13 mouse cellular contexts compared by ENCODE assay signal in the genomic region with DNA sequence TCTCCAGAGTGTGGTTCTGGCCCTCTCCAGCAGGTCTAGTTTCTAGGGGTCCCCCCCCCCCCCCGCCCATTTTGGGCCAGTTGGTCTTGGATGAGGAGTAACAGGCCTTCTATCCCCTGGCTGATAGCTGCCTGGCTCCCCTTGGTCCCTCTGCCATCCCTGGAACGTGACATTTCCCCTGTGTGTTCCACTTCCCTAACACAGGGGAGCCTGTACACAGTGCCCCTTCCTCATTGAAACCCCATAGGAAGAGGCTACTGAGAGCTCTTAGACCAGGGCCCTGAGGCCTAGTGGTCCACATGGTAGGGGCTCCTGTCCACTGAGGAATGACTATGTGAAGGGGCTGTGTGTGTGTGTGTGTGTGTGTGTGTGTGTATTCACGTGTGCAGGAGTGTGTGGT. TPM values are rescaled to one million over a fixed set of nuclear protein-coding genes. Genes with fewer than 3 reads are reported as not detected.
A peak's percentile ranks its signal among the peaks of the same experiment; 100 is the strongest.
DNase-seq lines count a peak whose midpoint lies in the region; ATAC-seq and TF ChIP-seq lines count a peak whose summit lies in the region.
"Had no signal": no experiment of that assay in that cellular context is flagged by ENCODE, and none has a peak within 500 bp of the region (broad histone marks: within the 10 kb centered on the region; RNA-seq: fewer than 3 reads in every experiment).

No protein-coding gene starts in this region.

- no peaks in the 10 kb centered on the region for H3K36me3 ChIP-seq in heart, embryonic 10.5 days
- H3K36me3 ChIP-seq in liver, embryonic 12.5 days: no peaks in the 10 kb centered on the region
- H3K36me3 ChIP-seq: neural tube, embryonic 13.5 days had no signal

- peak overlapping the region; percentile 92 for H3K27ac ChIP-seq in heart, embryonic 10.5 days
- peak overlapping the region; percentile 100 for H3K27ac ChIP-seq in layer of hippocampus, adult 2 months
- peak overlapping the region; percentile 98 for H3K27ac ChIP-seq in bone marrow macrophage, adult 2 months (ENCODE audit: insufficient read depth, low read depth, low read length)
- peak overlapping the region; percentile 99 for H3K27ac ChIP-seq in liver, embryonic 12.5 days

- H3K9ac ChIP-seq in liver, embryonic 12.5 days: no peak overlapping the region
- H3K9ac ChIP-seq: neural tube, embryonic 13.5 days had no signal

- 0 out of 2 replicates have a peak overlapping the region, but pooled peaks have one; percentile 60 for H3K4me2 ChIP-seq in liver, embryonic 12.5 days
- H3K4me2 ChIP-seq: neural tube, embryonic 13.5 days had no signal

- no peaks in the 10 kb centered on the region for H3K9me3 ChIP-seq in heart, embryonic 10.5 days
- H3K9me3 ChIP-seq in liver, embryonic 12.5 days (replicated peaks): no peaks in the 10 kb centered on the region
- H3K9me3 ChIP-seq: megakaryocyte, embryonic 14.5 days; neural tube, embryonic 13.5 days had no signal

- no peak for TF ChIP-seq CTCF in layer of hippocampus, adult 2 months (conservative IDR thresholded peaks at IDR 0.05)
- TF ChIP-seq CTCF in bone marrow macrophage, adult 2 months (IDR thresholded peaks at IDR 0.05; ENCODE audit: low read depth, low read length): no peak

- no peak for ATAC-seq in liver, embryonic 12.5 days

- no peaks in the 10 kb centered on the region for H3K27me3 ChIP-seq in heart, embryonic 10.5 days (ENCODE audit: insufficient read depth, poor library complexity, severe bottlenecking)
- H3K27me3 ChIP-seq in liver, embryonic 12.5 days (replicated peaks): no peaks in the 10 kb centered on the region
- H3K27me3 ChIP-seq: megakaryocyte, embryonic 14.5 days; neural tube, embryonic 13.5 days had no signal

- H3K4me3 ChIP-seq in heart, embryonic 10.5 days: no peak overlapping the region
- H3K4me3 ChIP-seq in layer of hippocampus, adult 2 months: no peak overlapping the region
- no peak overlapping the region for H3K4me3 ChIP-seq in bone marrow macrophage, adult 2 months (ENCODE audit: insufficient read depth, low read length)
- H3K4me3 ChIP-seq in liver, embryonic 12.5 days: no peak overlapping the region
- H3K4me3 ChIP-seq: erythroblast, embryonic 14.5 days; megakaryocyte, embryonic 14.5 days; neural tube, embryonic 13.5 days had no signal

- no peak for DNase-seq in heart, embryonic 10.5 days (ENCODE audit: low spot score)
- DNase-seq in heart, postnatal 4 days: no peak
- peak in 1 of 2 experiments; percentile 7 for DNase-seq in layer of hippocampus, adult 2 months (ENCODE audit: low spot score in 2 of 2)
- no peak for DNase-seq in layer of hippocampus, postnatal 14 days (ENCODE audit: low spot score in 2 of 2)
- no peak for DNase-seq in spleen, postnatal 10 days (ENCODE audit: low spot score in 2 of 2)
- no peak for DNase-seq in adrenal gland, adult 18-20 months (ENCODE audit: low spot score in 2 of 2)
- DNase-seq: cerebellum, postnatal 36 days; kidney, postnatal 4 days had no signal

- TF ChIP-seq POLR2A in bone marrow macrophage, adult 2 months (IDR thresholded peaks at IDR 0.05; ENCODE audit: borderline replicate concordance, low read depth, low read length): no peak

- H3K4me1 ChIP-seq in heart, embryonic 10.5 days: peaks cover 98% of the 10 kb centered on the region
- peaks cover 76% of the 10 kb centered on the region for H3K4me1 ChIP-seq in bone marrow macrophage, adult 2 months (ENCODE audit: control insufficient read depth, insufficient read depth, low read length)
- H3K4me1 ChIP-seq in liver, embryonic 12.5 days: peaks cover 92% of the 10 kb centered on the region

- WGBS in heart, embryonic 10.5 days: 54% methylated on average over 3 of the region's 3 CpGs
- 37% methylated on average over 3 of the region's 3 CpGs for WGBS in liver, embryonic 12.5 days (ENCODE audit: insufficient replicate concordance)

RNA-seq across cellular contexts. Expression of a gene that starts 36.5 kb away (rescaled TPM):
- 74.4 and 75.2 TPM in 2 replicates for polyA plus RNA-seq in heart, embryonic 10.5 days (2016; fragmentation: Nextera tagmentation; extraction: Ambion mirVana)
- 10 to 100 TPM; 60.6 to 69.0 TPM for total RNA-seq in heart, postnatal 4 days (2021)
- total RNA-seq in layer of hippocampus, adult 2 months (2021): 10 to 100 TPM; 74.1 to 80.9 TPM
- 10 to 100 TPM; 73.6 to 75.1 TPM for total RNA-seq in layer of hippocampus, postnatal 14 days (2021)
- polyA plus RNA-seq in bone marrow macrophage, adult 2 months (2012; ENCODE audit: insufficient read depth, insufficient read length, missing spikeins): 46.7 and 48.3 TPM in 2 replicates
- polyA plus RNA-seq in liver, embryonic 12.5 days (2016; fragmentation: Nextera tagmentation; extraction: Ambion mirVana): 38.3 and 39.7 TPM in 2 replicates
- total RNA-seq in adrenal gland, adult 18-20 months (2021): 100 to 1,000 TPM in 1 of 2 experiments, 10 to 100 TPM in 1; 92.3 to 105 TPM
